Mouse (Mus musculus) olfactory bulb, adult 2 months (tissue): ENCODE data around the gene Prcd.

Experiments used
- CTCF ChIP-seq: fragments of 200-500 bp; IDR thresholded peaks from 2 replicates; pipeline ENCODE4 v1.5.1; 2012; ENCODE audit warnings: low read depth, mild to moderate bottlenecking, low read length, moderate library complexity; ENCODE audit not compliant: insufficient read depth
- POLR2A ChIP-seq: fragments of 200-500 bp; IDR thresholded peaks from 2 replicates; pipeline ENCODE4 v1.6.1; 2012; ENCODE audit warnings: mild to moderate bottlenecking, low read depth, low read length, moderate library complexity; ENCODE audit not compliant: insufficient read depth

- TF ChIP-seq CTCF (no peak; the same call in 1 of the 2 replicates), POLR2A (no peak)
Measured at GRCm38 (mm10) chr11:116644225-116645112, 8.9 kb upstream of the Prcd start.
